Mouse (Mus musculus): Measurements from ENCODE around the gene Thsd4. TPM values are rescaled to one million over a fixed set of nuclear protein-coding genes. Genes with fewer than 3 reads are reported as not detected.

The Thsd4 gene
- polyA plus RNA-seq, 1 experiment from 2014 or later, result 19.9 TPM

DNA sequence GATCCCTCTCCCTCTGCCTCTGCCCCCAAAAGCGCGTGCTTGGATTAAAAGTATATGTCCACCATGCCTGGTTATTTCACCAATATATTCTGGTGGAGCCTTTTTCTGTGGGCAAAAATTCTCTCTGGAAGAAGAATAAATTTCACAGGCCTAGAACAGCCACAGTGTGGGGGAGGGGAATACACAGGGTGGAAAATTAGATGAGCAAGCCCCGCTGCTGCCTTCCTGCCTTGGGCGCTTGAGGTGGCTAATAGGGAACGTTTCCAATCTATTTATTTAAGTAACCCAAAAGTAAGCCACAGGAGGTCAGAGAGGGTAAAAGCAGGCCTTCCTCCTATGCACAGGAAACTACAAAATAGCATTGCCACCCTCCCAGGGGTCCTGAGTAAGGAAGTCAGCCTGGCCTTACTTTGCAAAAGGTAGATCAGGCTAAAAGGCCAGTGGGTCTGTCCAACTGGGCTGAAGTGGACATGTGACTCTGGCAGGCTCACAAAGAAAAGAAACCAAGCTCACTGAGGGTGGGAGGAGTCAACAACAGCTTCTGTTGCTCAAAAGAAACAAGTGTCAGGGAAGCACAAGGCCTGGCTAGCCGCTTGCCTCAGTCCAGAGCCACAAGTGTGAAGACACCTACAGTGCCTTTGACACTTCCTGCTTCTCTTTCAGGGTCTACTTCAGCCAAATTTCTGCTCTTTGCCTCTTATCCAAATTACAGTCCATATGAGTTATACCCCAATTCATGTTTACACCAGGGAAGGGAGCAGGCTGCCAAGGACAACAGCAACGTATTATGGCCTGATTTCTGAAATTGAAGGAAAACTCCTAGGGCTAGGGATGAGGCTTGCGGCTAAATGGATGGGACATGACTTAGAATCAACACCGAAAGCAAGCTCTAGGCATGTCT is 289.6 kb downstream of the Thsd4 start:
- peak; percentile 61 for DNase-seq (ENCODE audit: low spot score)
- WGBS, result 62% methylated on average over 9 of the region's 9 CpGs
- Histone ChIP-seq H3K4me3 (replicated peaks; ENCODE audit: low read depth, low read length) (no peak overlapping the region), H3K9me3 (replicated peaks; ENCODE audit: low read length) (no peaks in the 10 kb centered on the region), H3K27me3 (ENCODE audit: insufficient read depth, low read length) (no peaks in the 10 kb centered on the region), H3K36me3 (ENCODE audit: insufficient read depth, low read length) (no peaks in the 10 kb centered on the region), H3K27ac (peak overlapping the region; percentile 54), H3K4me1 (replicated peaks; ENCODE audit: insufficient read depth, low read length) (peaks cover 9% of the 10 kb centered on the region; the same call in 1 of the 2 replicates), H3K9ac (ENCODE audit: low read depth, low read length) (no peak overlapping the region), H3K4me2 (ENCODE audit: low read length) (no peak overlapping the region)
- TF ChIP-seq CTCF (IDR thresholded peaks at IDR 0.05; ENCODE audit: low read depth), result no peak
- ATAC-seq (replicated peaks; ENCODE audit: low FRiP score, low read depth), result no peak

GRCm38 (mm10) chr9:60229496-60229895 is 292.4 kb downstream of the Thsd4 start:
- Histone ChIP-seq H3K36me3 (ENCODE audit: insufficient read depth, low read length) (no peaks in the 10 kb centered on the region), H3K9me3 (replicated peaks; ENCODE audit: low read length) (no peaks in the 10 kb centered on the region), H3K27me3 (ENCODE audit: insufficient read depth, low read length) (no peaks in the 10 kb centered on the region), H3K4me2 (ENCODE audit: low read length) (no peak overlapping the region), H3K27ac (no peak overlapping the region), H3K4me3 (replicated peaks; ENCODE audit: low read depth, low read length) (no peak overlapping the region), H3K9ac (ENCODE audit: low read depth, low read length) (no peak overlapping the region), H3K4me1 (replicated peaks; ENCODE audit: insufficient read depth, low read length) (peaks cover 5% of the 10 kb centered on the region; the same call in 1 of the 2 replicates)
- peak; percentile 65 for DNase-seq (ENCODE audit: low spot score)
- no peak for TF ChIP-seq CTCF (IDR thresholded peaks at IDR 0.05; ENCODE audit: low read depth)
- WGBS, result 72% methylated on average over 4 of the region's 4 CpGs
- ATAC-seq (replicated peaks; ENCODE audit: low FRiP score, low read depth), result no peak

GRCm38 (mm10) chr9:60227727-60228126 is 294.1 kb downstream of the Thsd4 start:
- Histone ChIP-seq H3K4me3 (replicated peaks; ENCODE audit: low read depth, low read length) (no peak overlapping the region), H3K9me3 (replicated peaks; ENCODE audit: low read length) (no peaks in the 10 kb centered on the region), H3K4me1 (replicated peaks; ENCODE audit: insufficient read depth, low read length) (0 out of 2 replicates have a peak, but pooled peaks cover 4% of the 10 kb centered on the region), H3K4me2 (ENCODE audit: low read length) (no peak overlapping the region), H3K27me3 (ENCODE audit: insufficient read depth, low read length) (no peaks in the 10 kb centered on the region), H3K36me3 (ENCODE audit: insufficient read depth, low read length) (no peaks in the 10 kb centered on the region), H3K9ac (ENCODE audit: low read depth, low read length) (no peak overlapping the region), H3K27ac (no peak overlapping the region)
- TF ChIP-seq CTCF (IDR thresholded peaks at IDR 0.05; ENCODE audit: low read depth), result no peak
- ATAC-seq (replicated peaks; ENCODE audit: low FRiP score, low read depth) (no peak), DNase-seq (ENCODE audit: low spot score) (no peak)
- 75% methylated on average over 7 of the region's 7 CpGs for WGBS

GRCm38 (mm10) chr9:60226679-60227078 is 295.2 kb downstream of the Thsd4 start:
- Histone ChIP-seq H3K4me2 (ENCODE audit: low read length) (no peak overlapping the region), H3K4me1 (replicated peaks; ENCODE audit: insufficient read depth, low read length) (no peaks in the 10 kb centered on the region), H3K27ac (no peak overlapping the region), H3K9ac (ENCODE audit: low read depth, low read length) (no peak overlapping the region), H3K36me3 (ENCODE audit: insufficient read depth, low read length) (no peaks in the 10 kb centered on the region), H3K27me3 (ENCODE audit: insufficient read depth, low read length) (no peaks in the 10 kb centered on the region), H3K9me3 (replicated peaks; ENCODE audit: low read length) (no peaks in the 10 kb centered on the region), H3K4me3 (replicated peaks; ENCODE audit: low read depth, low read length) (no peak overlapping the region)
- ATAC-seq (replicated peaks; ENCODE audit: low FRiP score, low read depth) (no peak), DNase-seq (ENCODE audit: low spot score) (no peak)
- no peak for TF ChIP-seq CTCF (IDR thresholded peaks at IDR 0.05; ENCODE audit: low read depth)
- WGBS, result 92% methylated on average over 4 of the region's 4 CpGs

- ATAC-seq (replicated peaks; ENCODE audit: low FRiP score, low read depth) (no peak), DNase-seq (ENCODE audit: low spot score) (no peak)
- no peaks in the 10 kb centered on the region for H3K27me3 ChIP-seq (ENCODE audit: insufficient read depth, low read length)
- WGBS, result 82% methylated on average over 14 of the region's 14 CpGs
- no peaks in the 10 kb centered on the region for H3K36me3 ChIP-seq (ENCODE audit: insufficient read depth, low read length)
- H3K27ac ChIP-seq, result no peak overlapping the region
- no peaks in the 10 kb centered on the region for H3K9me3 ChIP-seq (replicated peaks; ENCODE audit: low read length)
- no peak for TF ChIP-seq CTCF (IDR thresholded peaks at IDR 0.05; ENCODE audit: low read depth)
- no peaks in the 10 kb centered on the region for H3K4me1 ChIP-seq (replicated peaks; ENCODE audit: insufficient read depth, low read length)
- H3K4me2 ChIP-seq (ENCODE audit: low read length), result no peak overlapping the region
- no peak overlapping the region for H3K9ac ChIP-seq (ENCODE audit: low read depth, low read length)
- no peak overlapping the region for H3K4me3 ChIP-seq (replicated peaks; ENCODE audit: low read depth, low read length)
These were observed 295.7 kb downstream of the Thsd4 start for GRCm38 (mm10) chr9:60226155-60226554.

DNA sequence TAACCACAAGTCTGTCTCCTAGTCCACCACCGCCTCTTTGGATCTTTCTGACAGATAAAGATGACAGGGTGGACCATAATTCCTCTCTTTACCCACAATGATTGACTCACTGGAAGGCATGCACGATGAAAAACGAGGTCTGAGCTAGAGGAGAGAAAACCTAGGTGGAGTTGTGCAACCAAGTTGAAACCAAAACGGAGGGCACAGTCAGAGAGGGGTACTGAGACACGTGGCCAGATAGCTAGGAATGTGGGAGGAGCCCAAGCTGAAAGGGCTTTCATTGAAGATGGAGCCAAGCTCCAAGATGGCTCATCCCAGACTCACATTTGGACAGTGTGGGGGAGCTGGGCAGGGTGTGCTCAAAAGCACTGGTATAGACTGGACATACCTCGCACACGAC is 296.4 kb downstream of the Thsd4 start:
- 79% methylated on average over 7 of the region's 7 CpGs for WGBS
- no peak for TF ChIP-seq CTCF (IDR thresholded peaks at IDR 0.05; ENCODE audit: low read depth)
- Histone ChIP-seq H3K9me3 (replicated peaks; ENCODE audit: low read length) (no peaks in the 10 kb centered on the region), H3K27ac (no peak overlapping the region), H3K9ac (ENCODE audit: low read depth, low read length) (no peak overlapping the region), H3K4me3 (replicated peaks; ENCODE audit: low read depth, low read length) (no peak overlapping the region), H3K27me3 (ENCODE audit: insufficient read depth, low read length) (no peaks in the 10 kb centered on the region), H3K4me2 (ENCODE audit: low read length) (no peak overlapping the region), H3K4me1 (replicated peaks; ENCODE audit: insufficient read depth, low read length) (no peaks in the 10 kb centered on the region), H3K36me3 (ENCODE audit: insufficient read depth, low read length) (no peaks in the 10 kb centered on the region)
- DNase-seq (ENCODE audit: low spot score) (no peak), ATAC-seq (replicated peaks; ENCODE audit: low FRiP score, low read depth) (no peak)

Measured in kidney, postnatal 0 days (tissue).